Mouse (Mus musculus): ENCODE measurements around the gene Kansl2. TPM values are rescaled to one million over a fixed set of nuclear protein-coding genes. Genes with fewer than 3 reads are reported as not detected.

The Kansl2 gene
- polyA plus RNA-seq, 1 experiment from 2014 or later = 32.0 TPM

GRCm38 (mm10) chr15:98567278-98568134 is 33.4 kb upstream of the Kansl2 start:
- under 1% methylated on average over 88 of the region's 88 CpGs for WGBS (ENCODE audit: insufficient replicate concordance)
- peak overlapping the region; percentile 99 for H3K27ac ChIP-seq (replicated peaks)
- H3K9ac ChIP-seq = peak overlapping the region; percentile 86
- no peaks in the 10 kb centered on the region for H3K9me3 ChIP-seq (replicated peaks)
- peak overlapping the region; percentile 85 for H3K4me3 ChIP-seq (replicated peaks)
- H3K4me1 ChIP-seq (replicated peaks) = peaks cover 45% of the 10 kb centered on the region
- no peaks in the 10 kb centered on the region for H3K27me3 ChIP-seq
- peak overlapping the region; percentile 82 for H3K4me2 ChIP-seq
- peak; percentile 94 for ATAC-seq (ENCODE audit: insufficient read depth)
- peaks cover 31% of the 10 kb centered on the region for H3K36me3 ChIP-seq (replicated peaks)

GRCm38 (mm10) chr15:98566973-98567277 is 32.9 kb upstream of the Kansl2 start:
- Histone ChIP-seq H3K4me3 (replicated peaks) (peak overlapping the region; percentile 85), H3K4me2 (peak overlapping the region; percentile 82), H3K9ac (peak overlapping the region; percentile 86), H3K27ac (replicated peaks) (peak overlapping the region; percentile 99), H3K36me3 (replicated peaks) (peaks cover 36% of the 10 kb centered on the region), H3K9me3 (replicated peaks) (no peaks in the 10 kb centered on the region), H3K4me1 (replicated peaks) (peaks cover 45% of the 10 kb centered on the region), H3K27me3 (no peaks in the 10 kb centered on the region)
- 0% methylated on average over 15 of the region's 15 CpGs for WGBS (ENCODE audit: insufficient replicate concordance)
- no peak for ATAC-seq (ENCODE audit: insufficient read depth)

GRCm38 (mm10) chr15:98557186-98557585 is 23.1 kb upstream of the Kansl2 start:
- Histone ChIP-seq H3K4me3 (replicated peaks) (no peak overlapping the region), H3K9me3 (replicated peaks) (no peaks in the 10 kb centered on the region), H3K36me3 (replicated peaks) (peaks cover 92% of the 10 kb centered on the region), H3K4me1 (replicated peaks) (no peaks in the 10 kb centered on the region), H3K9ac (no peak overlapping the region), H3K4me2 (no peak overlapping the region), H3K27ac (replicated peaks) (no peak overlapping the region), H3K27me3 (no peaks in the 10 kb centered on the region)
- WGBS (ENCODE audit: insufficient replicate concordance) = 79% methylated on average over 5 of the region's 5 CpGs
- ATAC-seq (ENCODE audit: insufficient read depth) = no peak

GRCm38 (mm10) chr15:98555881-98556280 is 21.8 kb upstream of the Kansl2 start:
- H3K9me3 ChIP-seq (replicated peaks) = no peaks in the 10 kb centered on the region
- H3K4me1 ChIP-seq (replicated peaks) = no peaks in the 10 kb centered on the region
- no peak overlapping the region for H3K27ac ChIP-seq (replicated peaks)
- no peak for ATAC-seq (ENCODE audit: insufficient read depth)
- H3K36me3 ChIP-seq (replicated peaks) = peaks cover 94% of the 10 kb centered on the region
- no peak overlapping the region for H3K4me2 ChIP-seq
- 85% methylated on average over 4 of the region's 4 CpGs for WGBS (ENCODE audit: insufficient replicate concordance)
- H3K9ac ChIP-seq = no peak overlapping the region
- H3K4me3 ChIP-seq (replicated peaks) = no peak overlapping the region
- H3K27me3 ChIP-seq = no peaks in the 10 kb centered on the region

- Histone ChIP-seq H3K4me2 (no peak overlapping the region), H3K27ac (replicated peaks) (no peak overlapping the region), H3K4me1 (replicated peaks) (no peaks in the 10 kb centered on the region), H3K36me3 (replicated peaks) (peaks cover 93% of the 10 kb centered on the region), H3K9ac (no peak overlapping the region), H3K4me3 (replicated peaks) (no peak overlapping the region), H3K9me3 (replicated peaks) (no peaks in the 10 kb centered on the region), H3K27me3 (no peaks in the 10 kb centered on the region)
- WGBS (ENCODE audit: insufficient replicate concordance) = 87% methylated on average over 2 of the region's 2 CpGs
- ATAC-seq (ENCODE audit: insufficient read depth) = no peak
Observed at GRCm38 (mm10) chr15:98552758-98553157, 18.7 kb upstream of the Kansl2 start.

GRCm38 (mm10) chr15:98546843-98547242 is 12.8 kb upstream of the Kansl2 start:
- Histone ChIP-seq H3K9ac (no peak overlapping the region), H3K4me1 (replicated peaks) (peaks cover 4% of the 10 kb centered on the region), H3K4me2 (no peak overlapping the region), H3K4me3 (replicated peaks) (no peak overlapping the region), H3K27ac (replicated peaks) (no peak overlapping the region), H3K27me3 (no peaks in the 10 kb centered on the region), H3K9me3 (replicated peaks) (no peaks in the 10 kb centered on the region), H3K36me3 (replicated peaks) (peaks cover 97% of the 10 kb centered on the region)
- 83% methylated on average over 5 of the region's 5 CpGs for WGBS (ENCODE audit: insufficient replicate concordance)
- ATAC-seq (ENCODE audit: insufficient read depth) = no peak

GRCm38 (mm10) chr15:98545151-98545550 is 11.1 kb upstream of the Kansl2 start:
- WGBS (ENCODE audit: insufficient replicate concordance) = 88% methylated on average over 3 of the region's 3 CpGs
- H3K36me3 ChIP-seq (replicated peaks) = peaks cover 97% of the 10 kb centered on the region

GRCm38 (mm10) chr15:98543341-98543740 is 9.3 kb upstream of the Kansl2 start:
- ATAC-seq (ENCODE audit: insufficient read depth) = no peak

More at GRCm38 (mm10) chr15:98545151-98545550, 11.1 kb upstream of the Kansl2 start:
- Histone ChIP-seq H3K9ac (no peak overlapping the region), H3K4me3 (replicated peaks) (no peak overlapping the region), H3K9me3 (replicated peaks) (no peaks in the 10 kb centered on the region), H3K4me2 (no peak overlapping the region), H3K27ac (replicated peaks) (no peak overlapping the region), H3K27me3 (no peaks in the 10 kb centered on the region), H3K4me1 (replicated peaks) (peaks cover 12% of the 10 kb centered on the region)
- no peak for ATAC-seq (ENCODE audit: insufficient read depth)

GRCm38 (mm10) chr15:98541064-98541463 is 7.0 kb upstream of the Kansl2 start:
- H3K4me2 ChIP-seq = no peak overlapping the region
- H3K9me3 ChIP-seq (replicated peaks) = no peaks in the 10 kb centered on the region
- ATAC-seq (ENCODE audit: insufficient read depth) = no peak
- H3K4me1 ChIP-seq (replicated peaks) = peaks cover 17% of the 10 kb centered on the region
- 29% methylated on average over 6 of the region's 6 CpGs for WGBS (ENCODE audit: insufficient replicate concordance)
- no peak overlapping the region for H3K4me3 ChIP-seq (replicated peaks)
- H3K27ac ChIP-seq (replicated peaks) = no peak overlapping the region
- peaks cover 81% of the 10 kb centered on the region for H3K36me3 ChIP-seq (replicated peaks)
- no peak overlapping the region for H3K9ac ChIP-seq
- H3K27me3 ChIP-seq = no peaks in the 10 kb centered on the region

More at GRCm38 (mm10) chr15:98543341-98543740, 9.3 kb upstream of the Kansl2 start:
- Histone ChIP-seq H3K36me3 (replicated peaks) (peaks cover 92% of the 10 kb centered on the region), H3K9ac (no peak overlapping the region), H3K4me2 (no peak overlapping the region), H3K27me3 (no peaks in the 10 kb centered on the region), H3K9me3 (replicated peaks) (no peaks in the 10 kb centered on the region), H3K27ac (replicated peaks) (no peak overlapping the region), H3K4me1 (replicated peaks) (peaks cover 12% of the 10 kb centered on the region), H3K4me3 (replicated peaks) (no peak overlapping the region)
- WGBS (ENCODE audit: insufficient replicate concordance) = 86% methylated on average over 4 of the region's 4 CpGs

GRCm38 (mm10) chr15:98537923-98538322 is 3.9 kb upstream of the Kansl2 start:
- H3K4me1 ChIP-seq (replicated peaks) = peaks cover 27% of the 10 kb centered on the region
- H3K4me2 ChIP-seq = no peak overlapping the region
- no peak overlapping the region for H3K27ac ChIP-seq (replicated peaks)
- ATAC-seq (ENCODE audit: insufficient read depth) = no peak
- H3K9me3 ChIP-seq (replicated peaks) = no peaks in the 10 kb centered on the region
- no peak overlapping the region for H3K9ac ChIP-seq
- H3K4me3 ChIP-seq (replicated peaks) = no peak overlapping the region
- no peaks in the 10 kb centered on the region for H3K27me3 ChIP-seq
- peaks cover 50% of the 10 kb centered on the region for H3K36me3 ChIP-seq (replicated peaks)
- 67% methylated on average over 4 of the region's 4 CpGs for WGBS (ENCODE audit: insufficient replicate concordance)

GRCm38 (mm10) chr15:98536828-98537510 is 2.9 kb upstream of the Kansl2 start:
- Histone ChIP-seq H3K9ac (no peak overlapping the region), H3K4me2 (no peak overlapping the region), H3K9me3 (replicated peaks) (no peaks in the 10 kb centered on the region), H3K4me3 (replicated peaks) (no peak overlapping the region), H3K36me3 (replicated peaks) (peaks cover 41% of the 10 kb centered on the region), H3K27me3 (no peaks in the 10 kb centered on the region), H3K4me1 (replicated peaks) (peaks cover 34% of the 10 kb centered on the region), H3K27ac (replicated peaks) (no peak overlapping the region)
- ATAC-seq (ENCODE audit: insufficient read depth) = no peak
- WGBS (ENCODE audit: insufficient replicate concordance) = 81% methylated on average over 8 of the region's 8 CpGs
